Mouse (Mus musculus) liver, embryonic 14.5 days (tissue): ENCODE measurements around the gene 1700029P11Rik. TPM values are rescaled to one million over a fixed set of nuclear protein-coding genes. Genes with fewer than 3 reads are reported as not detected.
"Not testable (repeated sequence)": the region's sequence is repeated elsewhere in the genome, so short reads cannot be mapped to it uniquely, and the experiment has no call there.

Source experiments
- ATAC-seq: fragments of 200-750 bp; cut with Nextera tagmentation; 2 replicates; pipeline ENCODE4 v1.8.0; 2017; ENCODE audit warnings: moderate number of reproducible peaks, mild to moderate bottlenecking, moderate library complexity; ENCODE audit not compliant: insufficient read depth
- DNase-seq, 3 experiments: peaks; one replicate each; pipeline ENCODE4 v3.0.0-alpha.2; 2012 to 2013; ENCODE audit warnings: low read depth in 3 of 3, low spot score in 3 of 3
- H3K27ac ChIP-seq: fragments of 300-500 bp; sonication (generic); 2 replicates; pipeline ENCODE4 v1.5.1; 2014; ENCODE audit warnings: moderate library complexity, mild to moderate bottlenecking, control low read depth, inconsistent platforms
- H3K27me3 ChIP-seq: fragments of 300-500 bp; sonication (generic); 2 replicates; pipeline ENCODE4 v1.6.1; 2014; ENCODE audit warnings: mild to moderate bottlenecking, low read length, moderate library complexity; ENCODE audit not compliant: control insufficient read depth, insufficient read depth
- H3K36me3 ChIP-seq: fragments of 300-500 bp; sonication (generic); replicated peaks from 2 replicates; pipeline ENCODE4 v1.6.1; 2014; ENCODE audit warnings: low read depth; ENCODE audit not compliant: control insufficient read depth, insufficient read depth
- H3K4me1 ChIP-seq, 2 experiments: fragments of 200-500 bp in 1 of 2; fragments of 300-500 bp in 1 of 2; sonication (generic) in 1 of 2; replicated peaks; 2 replicates each; pipeline ENCODE4 v1.6.1; 2012 to 2014; ENCODE audit warnings: antibody characterized with exemption in 1 of 2, inconsistent platforms in 1 of 2, low read length in 1 of 2; ENCODE audit not compliant: control insufficient read depth in 2 of 2, insufficient read depth in 2 of 2
- H3K4me2 ChIP-seq: fragments of 300-500 bp; sonication (generic); 2 replicates; pipeline ENCODE4 v1.6.1; 2014; ENCODE audit warnings: low read depth, mild to moderate bottlenecking, control low read depth, moderate library complexity
- H3K4me3 ChIP-seq, 2 experiments: fragments of 200-500 bp in 1 of 2; fragments of 300-500 bp in 1 of 2; sonication (generic) in 1 of 2; 2 replicates each; pipeline ENCODE4 v1.5.1; 2012 to 2014; ENCODE audit warnings: low read depth in 2 of 2, low read length in 2 of 2, mild to moderate bottlenecking in 2 of 2, control low read depth in 1 of 2, inconsistent platforms in 1 of 2, moderate library complexity in 1 of 2; ENCODE audit not compliant: insufficient read depth in 1 of 2
- H3K9ac ChIP-seq: fragments of 300-500 bp; sonication (generic); replicated peaks from 2 replicates; pipeline ENCODE4 v1.6.1; 2014; ENCODE audit warnings: mild to moderate bottlenecking, control low read depth, moderate library complexity
- H3K9me3 ChIP-seq: fragments of 300-500 bp; sonication (generic); 2 replicates; pipeline ENCODE4 v1.6.1; 2016; ENCODE audit warnings: low read length, mixed read lengths; ENCODE audit not compliant: control insufficient read depth
- CTCF ChIP-seq: IDR thresholded peaks from 2 replicates; pipeline ENCODE4 v1.5.1; 2016; ENCODE audit warnings: antibody characterized with exemption, low read depth, control low read depth
- EP300 ChIP-seq: IDR thresholded peaks from 2 replicates; pipeline ENCODE4 v1.6.1; 2016; ENCODE audit warnings: antibody characterized with exemption, low read depth
- WGBS: fragments of 180-500 bp; shearing (Covaris S2); extraction: QIAGEN DNeasy Blood & Tissue Kit; methylation state at CpG from one replicate; pipeline ENCODE4 v1.1.7; 2014; ENCODE audit not compliant: insufficient replicate concordance; 5-methylcytosine and 5-hydroxymethylcytosine counted together
- polyA plus RNA-seq, 2 experiments: library from polyadenylated mRNA; depleted of rRNA in 1 of 2; stranded (reverse) in 1 of 2; unstranded in 1 of 2; fragments of >200 nt; fragmentation: Nextera tagmentation in 1 of 2; extraction: Ambion mirVana in 1 of 2; gene quantifications; 2 replicates each; pipeline versions ENCODE4 v1.2.1 to v1.2.3; 2012 to 2014

The 1700029P11Rik gene
- polyA plus RNA-seq, 2 experiments: not detected

GRCm38 (mm10) chr15:81969173-81969572 lies 11.2 kb upstream of the 1700029P11Rik start:
- H3K9me3 ChIP-seq: no peaks in the 10 kb centered on the region
- ATAC-seq (peak; percentile 66; the same call in 1 of the 2 replicates), DNase-seq (peak in 1 of 3 experiments; percentile 27)
- WGBS: 37% methylated on average over 7 of the region's 7 CpGs
- no peaks in the 10 kb centered on the region for H3K36me3 ChIP-seq
- TF ChIP-seq CTCF (no peak), EP300 (no peak)
- peak overlapping the region; percentile 11; the same call in 1 of the 2 replicates for H3K4me2 ChIP-seq
- no peak overlapping the region for H3K9ac ChIP-seq
- peaks cover 8 to 9% of the 10 kb centered on the region in 2 experiments for H3K4me1 ChIP-seq
- H3K27ac ChIP-seq: no peak overlapping the region
- H3K4me3 ChIP-seq: no peak overlapping the region
- no peaks in the 10 kb centered on the region for H3K27me3 ChIP-seq

GRCm38 (mm10) chr15:81969635-81970034 lies 10.7 kb upstream of the 1700029P11Rik start:
- not testable (repeated sequence) for H3K9ac ChIP-seq, H3K27ac ChIP-seq, H3K9me3 ChIP-seq, H3K4me1 ChIP-seq, H3K4me3 ChIP-seq, DNase-seq, H3K27me3 ChIP-seq, H3K36me3 ChIP-seq, ATAC-seq
- peak overlapping the region; percentile 11; the same call in 1 of the 2 replicates for H3K4me2 ChIP-seq
- WGBS: 77% methylated on average over 6 of the region's 6 CpGs

GRCm38 (mm10) chr15:81970498-81970897 lies 9.8 kb upstream of the 1700029P11Rik start:
- not testable (repeated sequence) for H3K4me2 ChIP-seq, ATAC-seq, H3K4me1 ChIP-seq, H3K27me3 ChIP-seq, H3K9ac ChIP-seq, H3K27ac ChIP-seq, DNase-seq, H3K4me3 ChIP-seq, H3K36me3 ChIP-seq, H3K9me3 ChIP-seq
- WGBS: 76% methylated on average over 4 of the region's 4 CpGs

GRCm38 (mm10) chr15:81975156-81975555 lies 5.2 kb upstream of the 1700029P11Rik start:
- not testable (repeated sequence) for H3K27me3 ChIP-seq, H3K9ac ChIP-seq, H3K4me2 ChIP-seq, H3K4me1 ChIP-seq, H3K4me3 ChIP-seq, H3K9me3 ChIP-seq, H3K27ac ChIP-seq, ATAC-seq, DNase-seq, H3K36me3 ChIP-seq
- 82% methylated on average over 8 of the region's 8 CpGs for WGBS

- Histone ChIP-seq H3K9me3 (no peaks in the 10 kb centered on the region), H3K27ac (no peak overlapping the region), H3K4me3 (no peak overlapping the region), H3K4me1 (peaks cover 0 to 2% of the 10 kb centered on the region in 2 experiments; a peak in 2 of 4 replicates), H3K36me3 (no peaks in the 10 kb centered on the region), H3K4me2 (no peak overlapping the region), H3K27me3 (no peaks in the 10 kb centered on the region), H3K9ac (no peak overlapping the region)
- WGBS: 43% methylated on average over 1 of the region's 1 CpGs
- DNase-seq: no peak
- TF ChIP-seq EP300 (no peak), CTCF (no peak)
- no peak for ATAC-seq
Measured at GRCm38 (mm10) chr15:81982173-81982572, 1.8 kb downstream of the 1700029P11Rik start.
